Mouse (Mus musculus) ZHBTc4 (cell line): ENCODE measurements around the gene Ran.

Experiments used
- DNase-seq: peaks from one replicate; pipeline ENCODE4 v3.0.0-alpha.2; 2011; ENCODE audit warnings: low read depth, low spot score

Gene Ran

GRCm38 (mm10) chr5:129015020-129015419, 4.8 kb upstream of the Ran start:
- DNase-seq = no peak

- DNase-seq = no peak
Measured at GRCm38 (mm10) chr5:129015540-129015939, 4.3 kb upstream of the Ran start.

GRCm38 (mm10) chr5:129016370-129016769, 3.5 kb upstream of the Ran start:
- DNase-seq = no peak

- DNase-seq = peak; percentile 58
Measured at GRCm38 (mm10) chr5:129018782-129019489, 933 bp upstream of the Ran start.

- no peak for DNase-seq
Measured at GRCm38 (mm10) chr5:129020300-129020668, 415 bp downstream of the Ran start.

GRCm38 (mm10) chr5:129020731-129021130, 862 bp downstream of the Ran start:
- peak; percentile 36 for DNase-seq

- peak; percentile 49 for DNase-seq
Measured at GRCm38 (mm10) chr5:129025048-129025447, 5.2 kb downstream of the Ran start.

- peak; percentile 12 for DNase-seq
Measured at GRCm38 (mm10) chr5:129025725-129026124, 5.9 kb downstream of the Ran start.

GRCm38 (mm10) chr5:129026171-129026570, 6.3 kb downstream of the Ran start:
- peak; percentile 27 for DNase-seq

- peak; percentile 56 for DNase-seq
Measured at GRCm38 (mm10) chr5:129026637-129027036, 6.8 kb downstream of the Ran start.

- DNase-seq = peak; percentile 63
Measured at GRCm38 (mm10) chr5:129029131-129029723, 9.4 kb downstream of the Ran start.

- DNase-seq = peak; percentile 77
Measured at GRCm38 (mm10) chr5:129036678-129037077, 16.8 kb downstream of the Ran start.

GRCm38 (mm10) chr5:129037739-129038138, 17.9 kb downstream of the Ran start:
- no peak for DNase-seq

- no peak for DNase-seq
Measured at GRCm38 (mm10) chr5:129045641-129046580, 26.0 kb downstream of the Ran start.

GRCm38 (mm10) chr5:129049372-129049771, 29.5 kb downstream of the Ran start:
- no peak for DNase-seq

GRCm38 (mm10) chr5:129051910-129052309, 32.0 kb downstream of the Ran start:
- DNase-seq = peak; percentile 59

- DNase-seq = no peak
Measured at GRCm38 (mm10) chr5:129052636-129053355, 32.9 kb downstream of the Ran start.

GRCm38 (mm10) chr5:129054675-129055284, 34.9 kb downstream of the Ran start:
- DNase-seq = no peak

- DNase-seq = peak; percentile 59
Measured at GRCm38 (mm10) chr5:129059116-129059515, 39.2 kb downstream of the Ran start.

- DNase-seq = peak; percentile 77
Measured at GRCm38 (mm10) chr5:129061579-129061978, 41.7 kb downstream of the Ran start.
